Mouse (Mus musculus): ENCODE measurements around the gene B430306N03Rik. TPM values are rescaled to one million over a fixed set of nuclear protein-coding genes. Genes with fewer than 3 reads are reported as not detected.
"Not testable (repeated sequence)": the region's sequence is repeated elsewhere in the genome, so short reads cannot be mapped to it uniquely, and the experiment has no call there.

Gene B430306N03Rik
- polyA plus RNA-seq (2014; fragmentation: Nextera tagmentation; extraction: Ambion mirVana), result not detected in 2 replicates

DNA sequence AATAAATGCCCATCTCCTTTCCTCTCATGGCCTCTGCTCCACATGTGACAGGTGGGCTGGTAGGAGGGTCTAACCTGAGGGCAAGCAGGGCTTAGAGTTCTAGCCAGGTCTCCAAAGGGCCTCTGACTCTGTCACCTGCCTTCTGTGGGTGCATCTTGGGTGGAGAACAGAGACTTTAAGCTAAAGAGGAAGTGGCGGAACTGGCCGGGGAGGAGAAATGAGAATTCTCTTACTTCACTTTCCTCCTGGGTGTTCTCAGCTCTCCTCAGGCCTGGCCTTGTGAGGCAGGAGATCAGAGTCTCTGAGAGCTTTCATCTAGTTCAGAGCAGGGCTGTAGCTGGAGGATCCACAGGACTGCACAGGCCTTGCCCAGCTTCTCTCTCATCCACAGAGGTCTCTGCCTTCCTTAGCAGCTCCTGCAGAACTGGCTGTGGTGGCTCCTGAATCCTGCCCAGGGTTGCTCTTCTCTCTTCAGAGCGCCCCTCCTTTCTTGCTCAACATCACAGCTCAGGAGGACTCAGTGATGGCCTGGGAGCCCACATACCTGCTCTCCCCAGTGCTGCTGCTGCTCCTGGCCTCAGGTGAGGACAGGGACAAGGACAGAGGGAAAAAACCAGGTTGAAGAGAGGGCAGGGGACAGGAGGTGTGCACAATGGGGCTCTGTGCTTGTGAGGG, at the start of gene B430306N03Rik:
Gene B430306N03Rik, plus strand, starts transcription at position 237 of the 675 bp plus-strand sequence.
- 88% methylated on average over 3 of the region's 3 CpGs for WGBS
- not testable (repeated sequence) for H3K4me3 ChIP-seq (ENCODE audit: low read depth, low read length); H3K4me2 ChIP-seq (ENCODE audit: low read depth, low read length); H3K9ac ChIP-seq (replicated peaks; ENCODE audit: low read length); H3K9me3 ChIP-seq (replicated peaks; ENCODE audit: control insufficient read depth, low read length); DNase-seq (ENCODE audit: low spot score); H3K27ac ChIP-seq (replicated peaks; ENCODE audit: low read depth, low read length); H3K4me1 ChIP-seq (ENCODE audit: control insufficient read depth, insufficient read depth, low read length); H3K27me3 ChIP-seq (ENCODE audit: control insufficient read depth, insufficient read depth, low read length); ATAC-seq (replicated peaks; ENCODE audit: insufficient number of reproducible peaks, low FRiP score, low TSS enrichment, low read depth); H3K36me3 ChIP-seq (replicated peaks; ENCODE audit: control insufficient read depth, insufficient read depth, low read depth, low read length)

- Histone ChIP-seq H3K4me2 (ENCODE audit: low read depth, low read length) (no peak overlapping the region), H3K9me3 (replicated peaks; ENCODE audit: control insufficient read depth, low read length) (no peaks in the 10 kb centered on the region), H3K27ac (replicated peaks; ENCODE audit: low read depth, low read length) (no peak overlapping the region), H3K36me3 (replicated peaks; ENCODE audit: control insufficient read depth, insufficient read depth, low read depth, low read length) (no peaks in the 10 kb centered on the region), H3K4me3 (ENCODE audit: low read depth, low read length) (no peak overlapping the region), H3K4me1 (ENCODE audit: control insufficient read depth, insufficient read depth, low read length) (no peaks in the 10 kb centered on the region), H3K27me3 (ENCODE audit: control insufficient read depth, insufficient read depth, low read length) (no peaks in the 10 kb centered on the region), H3K9ac (replicated peaks; ENCODE audit: low read length) (no peak overlapping the region)
- WGBS, result 63% methylated on average over 2 of the region's 2 CpGs
- ATAC-seq (replicated peaks; ENCODE audit: insufficient number of reproducible peaks, low FRiP score, low TSS enrichment, low read depth) (no peak), DNase-seq (ENCODE audit: low spot score) (no peak)
Measured at GRCm38 (mm10) chr17:48266610-48267304, 49.2 kb upstream of the B430306N03Rik start.

- DNase-seq (ENCODE audit: low spot score), result no peak
- Histone ChIP-seq H3K9ac (replicated peaks; ENCODE audit: low read length) (no peak overlapping the region), H3K4me1 (ENCODE audit: control insufficient read depth, insufficient read depth, low read length) (no peaks in the 10 kb centered on the region), H3K4me3 (ENCODE audit: low read depth, low read length) (no peak overlapping the region), H3K9me3 (replicated peaks; ENCODE audit: control insufficient read depth, low read length) (no peaks in the 10 kb centered on the region), H3K27me3 (ENCODE audit: control insufficient read depth, insufficient read depth, low read length) (no peaks in the 10 kb centered on the region), H3K36me3 (replicated peaks; ENCODE audit: control insufficient read depth, insufficient read depth, low read depth, low read length) (no peaks in the 10 kb centered on the region), H3K27ac (replicated peaks; ENCODE audit: low read depth, low read length) (no peak overlapping the region), H3K4me2 (ENCODE audit: low read depth, low read length) (no peak overlapping the region)
- no peak for ATAC-seq (replicated peaks; ENCODE audit: insufficient number of reproducible peaks, low FRiP score, low TSS enrichment, low read depth)
- WGBS, result 96% methylated on average over 1 of the region's 1 CpGs
Measured at GRCm38 (mm10) chr17:48267591-48267990, 48.4 kb upstream of the B430306N03Rik start.

DNA sequence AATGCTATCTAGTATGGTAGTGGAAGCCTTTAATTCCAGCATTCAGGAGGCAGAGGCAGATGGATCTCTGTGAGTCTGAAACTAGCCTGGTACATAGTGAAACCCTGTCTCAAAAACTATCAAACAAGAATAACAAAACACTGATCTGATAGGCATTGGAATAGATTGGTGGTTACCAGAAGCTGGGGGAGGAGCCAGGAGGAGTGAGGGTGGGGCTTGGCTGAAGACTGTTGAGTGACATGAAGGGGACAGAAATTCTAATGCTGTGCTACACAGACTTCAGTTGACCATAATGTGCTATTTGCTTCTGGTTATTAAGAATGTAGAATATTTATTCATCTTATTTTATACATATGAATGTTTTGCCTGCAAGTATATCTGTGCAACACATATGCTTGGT, 47.7 kb upstream of the B430306N03Rik start:
- Histone ChIP-seq H3K27me3 (ENCODE audit: control insufficient read depth, insufficient read depth, low read length) (no peaks in the 10 kb centered on the region), H3K4me3 (ENCODE audit: low read depth, low read length) (no peak overlapping the region), H3K36me3 (replicated peaks; ENCODE audit: control insufficient read depth, insufficient read depth, low read depth, low read length) (no peaks in the 10 kb centered on the region), H3K27ac (replicated peaks; ENCODE audit: low read depth, low read length) (no peak overlapping the region), H3K9me3 (replicated peaks; ENCODE audit: control insufficient read depth, low read length) (no peaks in the 10 kb centered on the region), H3K4me1 (ENCODE audit: control insufficient read depth, insufficient read depth, low read length) (no peaks in the 10 kb centered on the region), H3K4me2 (ENCODE audit: low read depth, low read length) (no peak overlapping the region), H3K9ac (replicated peaks; ENCODE audit: low read length) (no peak overlapping the region)
- no peak for DNase-seq (ENCODE audit: low spot score)
- no peak for ATAC-seq (replicated peaks; ENCODE audit: insufficient number of reproducible peaks, low FRiP score, low TSS enrichment, low read depth)

- WGBS, result 72% methylated on average over 4 of the region's 4 CpGs
- Histone ChIP-seq H3K4me3 (ENCODE audit: low read depth, low read length) (no peak overlapping the region), H3K4me1 (ENCODE audit: control insufficient read depth, insufficient read depth, low read length) (no peaks in the 10 kb centered on the region), H3K9ac (replicated peaks; ENCODE audit: low read length) (no peak overlapping the region), H3K36me3 (replicated peaks; ENCODE audit: control insufficient read depth, insufficient read depth, low read depth, low read length) (no peaks in the 10 kb centered on the region), H3K27ac (replicated peaks; ENCODE audit: low read depth, low read length) (no peak overlapping the region), H3K27me3 (ENCODE audit: control insufficient read depth, insufficient read depth, low read length) (no peaks in the 10 kb centered on the region), H3K9me3 (replicated peaks; ENCODE audit: control insufficient read depth, low read length) (no peaks in the 10 kb centered on the region), H3K4me2 (ENCODE audit: low read depth, low read length) (no peak overlapping the region)
- no peak for ATAC-seq (replicated peaks; ENCODE audit: insufficient number of reproducible peaks, low FRiP score, low TSS enrichment, low read depth)
- DNase-seq (ENCODE audit: low spot score), result no peak
Measured at GRCm38 (mm10) chr17:48269833-48270232, 46.1 kb upstream of the B430306N03Rik start.

DNA sequence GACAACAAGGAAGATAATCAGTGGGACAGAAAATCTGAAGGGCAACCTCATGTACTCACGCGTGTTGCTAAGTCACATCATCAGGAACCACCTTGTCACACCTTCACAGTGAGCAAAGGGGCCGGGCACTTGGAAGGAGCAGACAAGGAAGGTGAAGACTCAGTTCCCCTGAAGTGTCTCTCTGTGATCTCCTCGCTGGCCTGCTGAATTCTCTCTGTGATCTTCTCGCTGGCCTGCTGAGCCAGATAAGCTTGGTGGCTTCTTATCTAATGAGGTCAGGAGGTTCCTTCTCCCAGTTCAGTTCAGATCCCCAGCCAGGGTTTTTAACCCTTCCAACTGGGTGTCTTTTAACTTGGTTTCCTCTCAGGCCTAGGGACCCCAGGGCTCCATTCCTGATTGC, 43.8 kb upstream of the B430306N03Rik start:
- DNase-seq (ENCODE audit: low spot score), result no peak
- 70% methylated on average over 5 of the region's 5 CpGs for WGBS
- no peak for ATAC-seq (replicated peaks; ENCODE audit: insufficient number of reproducible peaks, low FRiP score, low TSS enrichment, low read depth)
- Histone ChIP-seq H3K4me3 (ENCODE audit: low read depth, low read length) (no peak overlapping the region), H3K27me3 (ENCODE audit: control insufficient read depth, insufficient read depth, low read length) (no peaks in the 10 kb centered on the region), H3K36me3 (replicated peaks; ENCODE audit: control insufficient read depth, insufficient read depth, low read depth, low read length) (no peaks in the 10 kb centered on the region), H3K9ac (replicated peaks; ENCODE audit: low read length) (no peak overlapping the region), H3K9me3 (replicated peaks; ENCODE audit: control insufficient read depth, low read length) (no peaks in the 10 kb centered on the region), H3K4me1 (ENCODE audit: control insufficient read depth, insufficient read depth, low read length) (no peaks in the 10 kb centered on the region), H3K27ac (replicated peaks; ENCODE audit: low read depth, low read length) (no peak overlapping the region), H3K4me2 (ENCODE audit: low read depth, low read length) (no peak overlapping the region)

DNA sequence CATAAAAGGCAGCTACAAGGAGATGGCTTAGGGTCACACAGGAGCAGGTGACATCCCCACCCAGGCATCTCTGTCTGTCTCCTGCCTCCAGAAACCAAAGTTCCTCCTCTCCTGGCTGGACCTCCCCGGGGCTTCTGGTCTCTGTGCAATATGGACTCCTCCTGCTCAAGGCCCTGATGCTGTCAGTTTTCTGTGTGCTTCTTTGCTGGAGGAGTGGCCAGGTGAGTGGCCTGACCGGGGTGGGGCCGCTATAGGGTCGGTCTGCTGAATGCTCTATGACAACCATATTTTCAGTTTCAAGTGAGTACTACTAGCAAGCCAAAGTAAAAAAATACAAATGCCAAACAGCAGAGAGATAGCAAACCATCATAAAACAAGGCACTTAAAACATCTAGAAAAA, 43.3 kb upstream of the B430306N03Rik start:
- Histone ChIP-seq H3K4me2 (ENCODE audit: low read depth, low read length) (no peak overlapping the region), H3K9me3 (replicated peaks; ENCODE audit: control insufficient read depth, low read length) (no peaks in the 10 kb centered on the region), H3K4me3 (ENCODE audit: low read depth, low read length) (no peak overlapping the region), H3K4me1 (ENCODE audit: control insufficient read depth, insufficient read depth, low read length) (no peaks in the 10 kb centered on the region), H3K36me3 (replicated peaks; ENCODE audit: control insufficient read depth, insufficient read depth, low read depth, low read length) (no peaks in the 10 kb centered on the region), H3K9ac (replicated peaks; ENCODE audit: low read length) (no peak overlapping the region), H3K27me3 (ENCODE audit: control insufficient read depth, insufficient read depth, low read length) (no peaks in the 10 kb centered on the region), H3K27ac (replicated peaks; ENCODE audit: low read depth, low read length) (no peak overlapping the region)
- ATAC-seq (replicated peaks; ENCODE audit: insufficient number of reproducible peaks, low FRiP score, low TSS enrichment, low read depth) (no peak), DNase-seq (ENCODE audit: low spot score) (no peak)
- 89% methylated on average over 4 of the region's 4 CpGs for WGBS

DNA sequence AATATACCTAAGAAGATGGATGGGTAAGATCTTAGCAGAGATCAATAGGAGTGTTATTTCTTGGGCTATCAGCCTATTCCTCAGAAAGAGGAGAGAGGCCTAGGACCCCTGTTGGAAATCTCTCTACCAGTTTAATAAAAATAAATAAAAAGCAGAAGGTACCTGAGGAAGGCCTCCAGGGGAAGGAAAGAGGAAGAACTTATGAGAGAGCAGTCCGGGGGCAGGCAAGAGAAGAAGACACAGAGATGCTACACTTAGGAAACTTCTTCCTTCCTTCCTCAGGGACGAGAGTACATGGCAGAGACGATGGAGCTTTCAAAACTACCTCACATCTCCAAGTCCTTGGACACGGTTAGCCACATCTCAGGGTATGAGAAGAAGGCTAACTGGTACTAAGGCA, 41.8 kb upstream of the B430306N03Rik start:
- H3K9ac ChIP-seq (replicated peaks; ENCODE audit: low read length), result no peak overlapping the region
- no peak for DNase-seq (ENCODE audit: low spot score)
- no peaks in the 10 kb centered on the region for H3K36me3 ChIP-seq (replicated peaks; ENCODE audit: control insufficient read depth, insufficient read depth, low read depth, low read length)
- 88% methylated on average over 3 of the region's 4 CpGs for WGBS
- H3K4me1 ChIP-seq (ENCODE audit: control insufficient read depth, insufficient read depth, low read length), result no peaks in the 10 kb centered on the region
- H3K27me3 ChIP-seq (ENCODE audit: control insufficient read depth, insufficient read depth, low read length), result no peaks in the 10 kb centered on the region
- no peak for ATAC-seq (replicated peaks; ENCODE audit: insufficient number of reproducible peaks, low FRiP score, low TSS enrichment, low read depth)
- no peaks in the 10 kb centered on the region for H3K9me3 ChIP-seq (replicated peaks; ENCODE audit: control insufficient read depth, low read length)
- H3K27ac ChIP-seq (replicated peaks; ENCODE audit: low read depth, low read length), result no peak overlapping the region
- H3K4me3 ChIP-seq (ENCODE audit: low read depth, low read length), result no peak overlapping the region
- H3K4me2 ChIP-seq (ENCODE audit: low read depth, low read length), result no peak overlapping the region

Data from embryonic facial prominence, embryonic 11.5 days (tissue).